Mouse (Mus musculus) stomach, postnatal 0 days (tissue): ENCODE results near the gene Il20. TPM values are rescaled to one million over a fixed set of nuclear protein-coding genes. Genes with fewer than 3 reads are reported as not detected.

Experiments used
- ATAC-seq: fragments of 200-750 bp; cut with Nextera tagmentation; 2 replicates; pipeline ENCODE4 v1.8.0; 2017; ENCODE audit not compliant: low FRiP score, low TSS enrichment
- DNase-seq: peaks from one replicate; pipeline ENCODE4 v3.0.0-alpha.2; 2016; ENCODE audit warnings: low spot score
- H3K27ac ChIP-seq: fragments of 300-500 bp; sonication (generic); replicated peaks from 2 replicates; pipeline ENCODE4 v1.5.1; 2014; ENCODE audit warnings: mild to moderate bottlenecking, control low read depth
- H3K27me3 ChIP-seq: fragments of 300-500 bp; sonication (generic); 2 replicates; pipeline ENCODE4 v1.6.1; 2014; ENCODE audit warnings: low read length; ENCODE audit not compliant: control insufficient read depth, insufficient read depth
- H3K36me3 ChIP-seq: fragments of 300-500 bp; sonication (generic); 2 replicates; pipeline ENCODE4 v1.6.1; 2014; ENCODE audit warnings: low read length, mixed read lengths; ENCODE audit not compliant: control insufficient read depth, insufficient read depth
- H3K4me1 ChIP-seq: fragments of 300-500 bp; sonication (generic); replicated peaks from 2 replicates; pipeline ENCODE4 v1.6.1; 2014; ENCODE audit warnings: antibody characterized with exemption; ENCODE audit not compliant: control insufficient read depth, insufficient read depth
- H3K4me2 ChIP-seq: fragments of 300-500 bp; sonication (generic); replicated peaks from 2 replicates; pipeline ENCODE4 v1.6.1; 2014; ENCODE audit warnings: low read depth, mild to moderate bottlenecking, control low read depth, moderate library complexity
- H3K4me3 ChIP-seq: fragments of 300-500 bp; sonication (generic); 2 replicates; pipeline ENCODE4 v1.5.1; 2014; ENCODE audit warnings: low read depth, low read length, control low read depth
- H3K9ac ChIP-seq: fragments of 300-500 bp; sonication (generic); 2 replicates; pipeline ENCODE4 v1.6.1; 2014; ENCODE audit warnings: mild to moderate bottlenecking, low read length, control low read depth, mixed read lengths
- H3K9me3 ChIP-seq: fragments of 300-500 bp; sonication (generic); 2 replicates; pipeline ENCODE4 v1.6.1; 2016; ENCODE audit warnings: low read length; ENCODE audit not compliant: control insufficient read depth
- CTCF ChIP-seq: IDR thresholded peaks from 2 replicates; pipeline ENCODE4 v1.5.1; 2016; ENCODE audit warnings: antibody characterized with exemption, low read depth, mild to moderate bottlenecking, moderate library complexity
- EP300 ChIP-seq: optimal IDR thresholded peaks from 2 replicates; pipeline ENCODE3; 2016; ENCODE audit warnings: antibody characterized with exemption
- WGBS: fragments of 180-500 bp; shearing (Covaris S2); extraction: QIAGEN DNeasy Blood & Tissue Kit; methylation state at CpG from one replicate; pipeline ENCODE4 v1.1.7; 2014; 5-methylcytosine and 5-hydroxymethylcytosine counted together
- polyA plus RNA-seq: library from polyadenylated mRNA; unstranded; fragments of >200 nt; fragmentation: Nextera tagmentation; extraction: Ambion mirVana; gene quantifications from 2 replicates; pipeline ENCODE4 v1.2.1, GENCODE M21; 2015

Gene Il20
- polyA plus RNA-seq, result not detected in 2 replicates

DNA sequence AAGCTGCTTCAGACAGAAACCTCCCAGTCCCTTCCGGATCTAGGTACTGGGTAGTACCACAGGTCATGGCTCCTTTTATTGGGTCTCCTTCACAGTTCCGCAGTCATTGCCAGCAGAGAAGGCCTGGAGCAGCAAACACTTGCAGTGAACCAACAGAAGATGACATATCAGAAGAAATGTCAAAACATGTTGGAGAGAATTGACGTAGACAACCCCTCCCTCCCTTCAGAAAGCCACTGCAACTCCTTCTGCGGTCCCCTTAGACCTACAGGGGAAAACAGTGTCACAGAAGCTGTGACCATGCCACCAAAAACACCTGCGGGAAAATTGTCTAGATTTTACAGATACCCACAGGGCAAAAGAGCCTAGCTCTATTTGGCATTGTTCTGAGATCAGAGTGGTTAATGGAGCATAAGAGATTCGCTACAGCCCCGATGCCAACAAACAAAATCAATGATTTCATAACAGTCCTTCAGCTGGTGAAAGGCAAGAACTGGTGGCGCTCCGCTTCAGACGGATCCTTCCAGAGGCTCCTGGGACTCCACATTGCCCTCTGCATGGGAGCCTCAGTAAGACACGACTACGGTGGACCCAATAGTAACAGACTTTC is at the start of gene Il20:
TSS of gene Il20 (minus strand) at position 51 of the 610 bp plus-strand sequence.
- Histone ChIP-seq H3K27me3 (no peaks in the 10 kb centered on the region), H3K4me2 (no peak within 1 kb of the TSS), H3K4me1 (no peaks in the 10 kb centered on the region), H3K36me3 (no peaks in the 10 kb centered on the region), H3K4me3 (no peak within 1 kb of the TSS), H3K9me3 (no peaks in the 10 kb centered on the region), H3K27ac (no peak within 1 kb of the TSS), H3K9ac (no peak within 1 kb of the TSS)
- ATAC-seq, result no peak
- DNase-seq, result no peak
- TF ChIP-seq CTCF (no peak), EP300 (no peak)
- WGBS, result 84% methylated on average over 12 of the region's 12 CpGs

DNA sequence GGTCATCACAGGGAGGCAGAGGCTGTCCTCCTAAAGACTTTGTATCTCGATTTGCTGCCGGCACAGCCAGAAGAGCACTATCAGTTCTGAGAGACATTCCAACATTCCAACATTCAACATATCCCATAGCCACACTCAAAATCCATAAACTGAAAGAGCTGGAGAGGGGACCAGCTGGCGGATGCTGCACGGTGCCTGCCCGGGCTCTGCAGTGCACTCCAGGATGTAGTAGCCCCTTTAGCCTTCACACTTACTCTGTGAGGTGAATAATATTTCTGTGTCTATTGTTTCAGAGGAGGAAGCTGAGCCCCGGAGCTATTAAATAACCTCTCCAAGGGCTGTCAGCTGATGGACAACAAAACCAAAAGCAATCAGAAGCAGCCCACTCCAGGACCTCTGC is 35.7 kb upstream of the Il20 start:
- Histone ChIP-seq H3K4me3 (no peak overlapping the region), H3K4me2 (no peak overlapping the region), H3K36me3 (no peaks in the 10 kb centered on the region), H3K27ac (no peak overlapping the region), H3K27me3 (no peaks in the 10 kb centered on the region), H3K9me3 (no peaks in the 10 kb centered on the region), H3K4me1 (0 out of 2 replicates have a peak, but pooled peaks cover 2% of the 10 kb centered on the region), H3K9ac (no peak overlapping the region)
- no peak for TF ChIP-seq CTCF
- TF ChIP-seq EP300, result no peak
- DNase-seq (no peak), ATAC-seq (no peak)
- WGBS, result 39% methylated on average over 6 of the region's 6 CpGs

DNA sequence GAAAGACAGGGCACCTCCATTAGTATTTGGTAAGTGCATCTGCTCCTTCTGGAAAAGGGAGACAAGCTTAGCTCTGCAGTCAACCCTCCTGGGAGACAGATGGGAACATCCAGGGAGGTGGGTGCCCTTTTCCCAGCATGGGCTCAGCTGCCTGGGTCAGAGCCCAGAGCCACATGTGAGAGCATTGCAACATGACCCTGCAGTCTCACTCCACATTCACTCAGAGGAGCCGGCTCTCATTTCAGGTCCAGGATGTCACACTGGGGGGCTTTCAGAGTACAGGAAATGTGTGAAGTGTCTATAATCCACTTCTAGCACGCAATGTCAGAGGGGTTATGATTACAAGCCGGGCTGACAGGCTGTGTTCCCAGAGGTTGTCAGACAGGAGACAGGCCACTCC is 30.6 kb upstream of the Il20 start:
- no peaks in the 10 kb centered on the region for H3K9me3 ChIP-seq

DNA sequence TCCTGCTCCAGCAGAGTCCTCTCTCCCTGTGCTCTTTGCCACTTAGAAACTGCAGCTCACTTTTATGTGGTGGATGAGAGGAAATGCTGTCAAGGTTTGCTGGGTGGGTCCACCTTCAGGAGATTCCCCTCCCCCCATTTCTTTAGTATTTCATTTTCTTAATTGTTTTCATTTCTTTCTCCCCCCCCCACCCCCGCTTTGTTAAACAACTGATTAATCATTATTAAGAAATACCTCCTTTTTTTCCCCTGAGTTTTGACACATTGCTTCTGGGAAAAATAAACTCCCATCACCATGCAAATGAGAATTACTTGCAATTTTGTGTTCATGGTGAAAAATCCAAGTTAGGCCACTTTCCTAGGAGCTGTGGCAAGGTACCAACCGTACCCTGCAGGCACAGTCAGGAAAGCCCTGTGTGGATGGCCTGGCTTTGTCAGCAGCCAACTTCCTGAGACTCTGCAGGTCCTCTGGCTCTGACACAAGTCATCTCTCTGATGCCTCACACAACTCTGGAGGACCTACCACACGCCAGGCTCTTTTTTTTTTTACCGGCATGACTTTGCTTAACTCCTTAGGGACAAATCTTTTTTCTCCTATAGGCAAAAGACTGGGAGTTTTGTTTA is 28.9 kb upstream of the Il20 start, which contains the start of gene Il19:
TSS of gene Il19 (minus strand) at position 51 of the 623 bp plus-strand sequence.
- no peak within 1 kb of the TSS for H3K9ac ChIP-seq
- no peaks in the 10 kb centered on the region for H3K27me3 ChIP-seq
- 46% methylated on average over 4 of the region's 4 CpGs for WGBS
- no peaks in the 10 kb centered on the region for H3K36me3 ChIP-seq
- H3K27ac ChIP-seq, result no peak within 1 kb of the TSS
- no peak for TF ChIP-seq EP300
- TF ChIP-seq CTCF, result no peak
- H3K4me1 ChIP-seq, result no peaks in the 10 kb centered on the region
- no peak for ATAC-seq
- no peak within 1 kb of the TSS for H3K4me3 ChIP-seq
- no peak within 1 kb of the TSS for H3K4me2 ChIP-seq
- no peak for DNase-seq
- no peaks in the 10 kb centered on the region for H3K9me3 ChIP-seq

More for the DNA sequence above, 30.6 kb upstream of the Il20 start:
- no peak for TF ChIP-seq CTCF
- TF ChIP-seq EP300, result no peak
- no peak overlapping the region for H3K9ac ChIP-seq
- no peak overlapping the region for H3K27ac ChIP-seq
- no peaks in the 10 kb centered on the region for H3K27me3 ChIP-seq
- H3K36me3 ChIP-seq, result no peaks in the 10 kb centered on the region
- 56% methylated on average over 3 of the region's 3 CpGs for WGBS
- no peaks in the 10 kb centered on the region for H3K4me1 ChIP-seq
- DNase-seq (no peak), ATAC-seq (peak; percentile 38; the same call in 1 of the 2 replicates)
- no peak overlapping the region for H3K4me3 ChIP-seq
- H3K4me2 ChIP-seq, result no peak overlapping the region

DNA sequence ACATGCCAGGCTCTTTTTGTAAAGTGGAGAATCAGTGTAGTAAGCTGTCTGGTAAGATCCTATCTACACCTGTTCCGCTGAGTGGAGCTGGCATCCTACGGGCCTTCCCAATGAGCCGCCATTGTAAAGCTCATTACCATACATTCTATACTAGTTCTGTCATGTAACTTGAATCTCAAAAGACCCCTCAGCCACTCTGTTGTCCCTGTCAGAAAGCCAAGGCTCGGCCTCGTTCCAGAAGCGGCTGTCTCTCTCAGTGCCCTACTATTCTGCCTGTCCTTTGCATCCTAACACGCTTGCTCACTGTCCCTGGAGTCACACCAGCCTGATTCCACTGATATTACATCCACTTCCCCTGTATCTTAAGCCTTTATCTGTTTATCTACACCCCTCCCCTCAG is 26.9 kb upstream of the Il20 start:
- ATAC-seq (no peak), DNase-seq (no peak)
- Histone ChIP-seq H3K4me3 (no peak overlapping the region), H3K27me3 (no peaks in the 10 kb centered on the region), H3K4me1 (no peaks in the 10 kb centered on the region), H3K27ac (no peak overlapping the region), H3K9ac (no peak overlapping the region), H3K9me3 (no peaks in the 10 kb centered on the region), H3K4me2 (no peak overlapping the region), H3K36me3 (no peaks in the 10 kb centered on the region)
- TF ChIP-seq CTCF (no peak), EP300 (no peak)
- WGBS, result 86% methylated on average over 7 of the region's 7 CpGs

DNA sequence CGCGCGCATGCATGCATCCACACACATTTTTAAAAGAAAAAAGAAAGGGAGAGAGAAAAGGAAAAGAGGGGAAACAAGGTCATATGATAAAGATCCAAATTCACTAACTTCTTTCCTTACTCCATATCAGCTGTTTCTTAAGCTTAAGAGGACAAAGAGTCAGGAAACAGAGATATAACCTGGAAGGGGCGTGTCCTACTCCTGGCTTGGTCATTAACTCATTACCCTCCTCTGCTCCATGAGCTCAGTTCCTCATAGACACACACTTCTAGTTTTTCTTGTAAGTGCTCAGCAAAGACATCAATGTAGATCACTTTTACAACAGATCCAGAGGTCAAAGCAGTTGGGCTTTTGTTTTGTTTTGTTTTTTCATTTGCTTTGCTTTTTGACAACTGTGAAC is 25.9 kb upstream of the Il20 start:
- no peak overlapping the region for H3K9ac ChIP-seq
- TF ChIP-seq CTCF (no peak), EP300 (no peak)
- H3K9me3 ChIP-seq, result no peaks in the 10 kb centered on the region
- DNase-seq, result no peak
- no peak overlapping the region for H3K4me3 ChIP-seq
- no peak overlapping the region for H3K27ac ChIP-seq
- no peaks in the 10 kb centered on the region for H3K27me3 ChIP-seq
- H3K36me3 ChIP-seq, result no peaks in the 10 kb centered on the region
- no peak overlapping the region for H3K4me2 ChIP-seq
- no peak for ATAC-seq
- no peaks in the 10 kb centered on the region for H3K4me1 ChIP-seq
- WGBS, result 85% methylated on average over 4 of the region's 4 CpGs
